Mouse (Mus musculus): Measurements from ENCODE around the gene Shkbp1. TPM values are rescaled to one million over a fixed set of nuclear protein-coding genes. Genes with fewer than 3 reads are reported as not detected.

The Shkbp1 gene
- polyA plus RNA-seq, 1 experiment from 2014 or later, result 62.4 TPM

GRCm38 (mm10) chr7:27337175-27337853 is 18.5 kb downstream of the Shkbp1 start, which contains the start of gene Ltbp4:
Gene Ltbp4 (minus strand): TSS chr7:27337692.
- peak; percentile 85 for DNase-seq (ENCODE audit: extremely low spot score, low spot score)
- under 1% methylated on average over 36 of the region's 36 CpGs for WGBS
- H3K4me1 ChIP-seq, result peaks cover 57% of the 10 kb centered on the region
- peak within 1 kb of the TSS; percentile 85 for H3K27ac ChIP-seq
- no peaks in the 10 kb centered on the region for H3K9me3 ChIP-seq
- H3K4me3 ChIP-seq, result peak within 1 kb of the TSS; percentile 64
- H3K27me3 ChIP-seq (ENCODE audit: poor library complexity, severe bottlenecking), result peaks cover 79% of the 10 kb centered on the region
- peaks cover 12% of the 10 kb centered on the region for H3K36me3 ChIP-seq (replicated peaks)

- Histone ChIP-seq H3K36me3 (replicated peaks) (peaks cover 2% of the 10 kb centered on the region), H3K4me1 (peaks cover 66% of the 10 kb centered on the region), H3K4me3 (peak overlapping the region; percentile 64), H3K27ac (peak overlapping the region; percentile 85), H3K27me3 (ENCODE audit: poor library complexity, severe bottlenecking) (peaks cover 90% of the 10 kb centered on the region), H3K9me3 (no peaks in the 10 kb centered on the region)
- WGBS, result 1% methylated on average over 47 of the region's 47 CpGs
- DNase-seq (ENCODE audit: extremely low spot score, low spot score), result peak; percentile 89
Observed at GRCm38 (mm10) chr7:27335928-27336823, 19.6 kb downstream of the Shkbp1 start.

- no peak overlapping the region for H3K27ac ChIP-seq
- 63% methylated on average over 15 of the region's 15 CpGs for WGBS
- peaks cover 96% of the 10 kb centered on the region for H3K27me3 ChIP-seq (ENCODE audit: poor library complexity, severe bottlenecking)
- H3K4me3 ChIP-seq, result peak overlapping the region; percentile 52
- no peaks in the 10 kb centered on the region for H3K9me3 ChIP-seq
- no peak for DNase-seq (ENCODE audit: extremely low spot score, low spot score)
- H3K36me3 ChIP-seq (replicated peaks), result no peaks in the 10 kb centered on the region
- peaks cover 76% of the 10 kb centered on the region for H3K4me1 ChIP-seq
Observed at GRCm38 (mm10) chr7:27335011-27335720, 20.7 kb downstream of the Shkbp1 start.

DNA sequence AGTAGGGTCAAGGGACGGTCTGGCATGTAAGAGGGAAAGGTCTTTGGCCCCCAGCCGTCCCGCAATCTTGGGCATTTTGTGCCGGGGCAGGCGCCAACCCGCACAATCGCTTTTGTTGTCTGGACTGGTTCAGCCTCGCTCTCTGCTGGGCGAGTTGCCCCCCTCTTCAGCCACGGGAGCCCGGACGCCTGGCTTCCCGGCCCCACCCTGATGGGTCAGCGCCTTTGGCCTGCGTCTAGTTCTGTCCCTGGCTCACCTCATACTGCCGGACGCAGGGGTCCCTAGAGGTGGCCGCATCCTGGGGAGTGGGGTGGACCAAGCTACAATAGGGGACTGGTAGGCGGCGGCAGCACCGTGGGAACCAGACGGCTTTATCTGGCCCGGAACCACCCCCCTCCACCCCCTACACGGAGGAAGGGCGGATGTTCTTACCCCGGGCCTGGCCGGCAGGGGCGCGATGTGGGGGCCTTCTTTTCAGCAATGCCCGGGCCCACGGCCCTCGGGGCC is 21.4 kb downstream of the Shkbp1 start:
- peaks cover 80% of the 10 kb centered on the region for H3K4me1 ChIP-seq
- H3K9me3 ChIP-seq, result no peaks in the 10 kb centered on the region
- H3K4me3 ChIP-seq, result peak overlapping the region; percentile 52
- 2% methylated on average over 32 of the region's 32 CpGs for WGBS
- no peaks in the 10 kb centered on the region for H3K36me3 ChIP-seq (replicated peaks)
- DNase-seq (ENCODE audit: extremely low spot score, low spot score), result no peak
- peaks cover 99% of the 10 kb centered on the region for H3K27me3 ChIP-seq (ENCODE audit: poor library complexity, severe bottlenecking)
- H3K27ac ChIP-seq, result peak overlapping the region; percentile 1; the same call in 1 of the 2 replicates

- Histone ChIP-seq H3K4me1 (peaks cover 85% of the 10 kb centered on the region), H3K27ac (0 out of 2 replicates have a peak overlapping the region, but pooled peaks have one; percentile 40)
- 1% methylated on average over 54 of the region's 77 CpGs for WGBS
Observed at GRCm38 (mm10) chr7:27333316-27333941, 22.4 kb downstream of the Shkbp1 start.

GRCm38 (mm10) chr7:27332353-27333199 is 23.2 kb downstream of the Shkbp1 start:
- H3K36me3 ChIP-seq (replicated peaks), result 0 out of 2 replicates have a peak, but pooled peaks cover 1% of the 10 kb centered on the region

More at GRCm38 (mm10) chr7:27333316-27333941, 22.4 kb downstream of the Shkbp1 start:
- Histone ChIP-seq H3K4me3 (peak overlapping the region; percentile 52), H3K36me3 (replicated peaks) (no peaks in the 10 kb centered on the region), H3K9me3 (no peaks in the 10 kb centered on the region), H3K27me3 (ENCODE audit: poor library complexity, severe bottlenecking) (peaks cover 99% of the 10 kb centered on the region)
- no peak for DNase-seq (ENCODE audit: extremely low spot score, low spot score)

DNA sequence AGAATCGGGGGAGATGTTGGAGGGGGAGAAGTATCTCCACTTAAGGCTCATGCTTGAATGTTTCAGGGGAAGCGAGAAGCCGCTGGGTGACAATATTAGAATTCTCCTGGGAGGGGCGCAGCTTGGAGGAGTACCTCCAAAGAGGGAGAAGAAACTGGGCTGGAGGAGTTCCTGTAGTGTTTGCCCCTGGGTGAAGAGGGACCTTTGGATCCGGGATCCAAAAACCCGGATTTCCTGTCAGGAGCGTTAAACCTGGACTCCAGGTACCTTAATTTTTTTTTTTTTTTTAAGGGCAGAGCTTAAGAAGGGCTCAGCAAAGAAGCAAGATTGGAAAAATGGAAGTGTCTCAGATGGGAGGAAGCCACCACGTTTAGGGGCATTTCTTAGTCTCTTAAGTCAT is 24.0 kb downstream of the Shkbp1 start:
- peaks cover 72% of the 10 kb centered on the region for H3K4me1 ChIP-seq
- H3K27me3 ChIP-seq (ENCODE audit: poor library complexity, severe bottlenecking), result peaks cover 99% of the 10 kb centered on the region
- no peak overlapping the region for H3K27ac ChIP-seq
- H3K36me3 ChIP-seq (replicated peaks), result 0 out of 2 replicates have a peak, but pooled peaks cover 7% of the 10 kb centered on the region
- no peaks in the 10 kb centered on the region for H3K9me3 ChIP-seq
- WGBS, result 8% methylated on average over 8 of the region's 8 CpGs
- DNase-seq (ENCODE audit: extremely low spot score, low spot score), result no peak
- peak overlapping the region; percentile 52; the same call in 1 of the 2 replicates for H3K4me3 ChIP-seq

More at GRCm38 (mm10) chr7:27332353-27333199, 23.2 kb downstream of the Shkbp1 start:
- peak; percentile 81 for DNase-seq (ENCODE audit: extremely low spot score, low spot score)
- 1% methylated on average over 37 of the region's 39 CpGs for WGBS
- H3K4me3 ChIP-seq, result peak overlapping the region; percentile 52
- H3K4me1 ChIP-seq, result peaks cover 80% of the 10 kb centered on the region
- H3K9me3 ChIP-seq, result no peaks in the 10 kb centered on the region
- H3K27ac ChIP-seq, result no peak overlapping the region
- H3K27me3 ChIP-seq (ENCODE audit: poor library complexity, severe bottlenecking), result peaks cover 99% of the 10 kb centered on the region

DNA sequence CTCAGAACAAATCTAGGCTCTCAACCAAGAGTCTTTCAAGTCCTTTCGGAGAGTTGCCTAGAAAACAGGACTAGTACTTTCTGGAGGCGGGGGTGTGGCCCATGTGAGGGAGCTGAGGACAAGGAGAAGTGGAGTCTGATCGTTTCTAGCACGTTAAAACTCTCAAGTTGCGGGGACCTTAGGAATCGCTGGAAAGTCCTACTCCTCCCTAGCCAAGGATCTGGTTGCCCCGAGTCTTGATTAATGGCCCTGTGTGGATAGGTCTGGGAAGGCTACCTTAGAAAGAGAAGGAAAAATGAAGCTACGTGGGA is 24.3 kb downstream of the Shkbp1 start:
- Histone ChIP-seq H3K4me1 (peaks cover 71% of the 10 kb centered on the region), H3K9me3 (no peaks in the 10 kb centered on the region), H3K27ac (no peak overlapping the region), H3K36me3 (replicated peaks) (0 out of 2 replicates have a peak, but pooled peaks cover 7% of the 10 kb centered on the region), H3K4me3 (peak overlapping the region; percentile 54; the same call in 1 of the 2 replicates), H3K27me3 (ENCODE audit: poor library complexity, severe bottlenecking) (peaks cover 99% of the 10 kb centered on the region)
- DNase-seq (ENCODE audit: extremely low spot score, low spot score), result no peak
- 4% methylated on average over 8 of the region's 8 CpGs for WGBS

DNA sequence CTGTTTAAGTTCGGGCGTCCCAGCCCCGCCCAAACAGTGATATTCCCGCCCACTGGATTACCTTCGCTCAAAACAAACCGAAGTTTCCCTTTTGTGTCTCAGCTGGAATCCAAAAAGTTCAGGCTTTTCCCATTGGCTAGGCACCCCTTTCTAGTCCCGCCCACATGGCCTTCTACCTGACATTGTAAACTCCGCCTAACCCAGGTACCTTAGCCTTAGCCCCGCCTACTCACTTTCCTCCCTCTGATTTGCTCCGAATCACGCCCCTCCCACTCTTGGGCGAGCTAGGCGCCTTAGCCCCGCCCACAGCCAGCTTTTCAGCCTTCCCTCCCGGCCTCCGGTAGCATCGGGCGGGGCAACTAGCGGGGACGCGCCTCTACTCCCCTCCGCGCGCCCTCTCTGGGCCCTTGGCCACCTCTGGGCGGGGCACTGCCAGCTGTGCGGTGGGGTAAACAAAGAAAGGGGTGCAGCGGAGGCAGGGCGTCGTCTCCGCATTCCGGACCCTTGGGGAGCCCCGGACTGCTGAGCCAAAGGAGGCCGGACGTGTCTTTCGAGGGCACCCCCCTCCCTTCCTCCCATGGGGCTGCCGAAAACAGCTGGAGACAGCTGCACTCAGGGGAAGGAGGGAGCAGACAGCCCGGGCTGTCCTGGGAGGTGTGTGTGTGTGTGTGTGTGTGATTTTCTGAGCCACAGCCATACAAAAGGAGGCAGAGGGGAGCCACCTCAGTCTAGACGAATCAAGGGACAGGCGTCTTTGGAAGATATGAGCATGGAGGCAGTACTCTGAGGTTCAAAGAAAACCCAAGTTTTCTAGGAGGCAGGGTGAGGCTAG is 24.9 kb downstream of the Shkbp1 start:
- Histone ChIP-seq H3K27ac (no peak overlapping the region; the same call in 1 of the 2 replicates), H3K36me3 (replicated peaks) (0 out of 2 replicates have a peak, but pooled peaks cover 7% of the 10 kb centered on the region), H3K4me3 (peak overlapping the region; percentile 54), H3K9me3 (no peaks in the 10 kb centered on the region), H3K4me1 (peaks cover 71% of the 10 kb centered on the region), H3K27me3 (ENCODE audit: poor library complexity, severe bottlenecking) (peaks cover 100% of the 10 kb centered on the region)
- peak; percentile 79 for DNase-seq (ENCODE audit: extremely low spot score, low spot score)
- WGBS, result under 1% methylated on average over 39 of the region's 39 CpGs

DNA sequence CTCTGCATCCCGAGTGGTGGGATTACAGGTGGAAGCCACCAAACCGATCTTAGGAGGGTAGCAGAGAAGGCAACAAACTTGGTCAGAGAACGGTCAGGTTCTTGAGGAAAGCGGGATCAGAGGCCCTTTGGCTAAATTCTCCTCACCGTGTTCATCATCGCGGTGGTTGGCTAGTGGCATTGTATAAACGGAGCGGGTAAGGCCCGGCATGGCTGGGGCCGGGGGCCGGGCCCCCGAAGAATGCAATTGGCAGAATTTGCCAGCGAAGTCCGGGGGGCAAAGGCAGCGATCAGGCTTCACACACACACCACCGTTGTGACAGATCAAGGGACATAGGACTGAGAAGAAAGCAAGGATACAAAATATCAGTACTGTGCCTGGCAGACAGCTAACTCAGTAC is 25.8 kb downstream of the Shkbp1 start:
- 27% methylated on average over 17 of the region's 17 CpGs for WGBS
- H3K4me3 ChIP-seq, result peak overlapping the region; percentile 54
- 0 out of 2 replicates have a peak, but pooled peaks cover 7% of the 10 kb centered on the region for H3K36me3 ChIP-seq (replicated peaks)
- no peaks in the 10 kb centered on the region for H3K9me3 ChIP-seq
- peaks cover 100% of the 10 kb centered on the region for H3K27me3 ChIP-seq (ENCODE audit: poor library complexity, severe bottlenecking)
- DNase-seq (ENCODE audit: extremely low spot score, low spot score), result no peak
- H3K4me1 ChIP-seq, result peaks cover 80% of the 10 kb centered on the region
- H3K27ac ChIP-seq, result no peak overlapping the region

Data from forebrain, embryonic 10.5 days (tissue).